In the genomic region with DNA sequence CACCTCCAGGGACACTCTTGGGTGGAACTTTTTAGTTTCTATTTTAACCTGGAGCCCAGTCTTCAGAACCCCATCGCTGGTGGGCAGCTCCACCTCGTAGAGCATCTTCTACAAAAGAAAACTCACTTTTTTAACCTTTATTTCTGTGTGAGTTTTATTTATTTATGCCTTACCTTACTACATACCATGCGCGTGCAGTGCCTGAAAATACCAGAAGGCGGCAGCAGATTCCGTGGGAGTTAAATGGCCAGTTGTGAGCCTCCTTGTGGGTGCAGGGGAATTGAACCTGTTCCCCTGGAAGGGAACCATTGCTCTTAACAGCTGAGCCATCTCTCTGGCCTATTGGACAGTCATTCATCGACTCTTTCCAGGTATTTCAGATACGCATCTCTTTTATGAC, we compare ENCODE assay signal across 8 mouse cellular contexts. TPM values are rescaled to one million over a fixed set of nuclear protein-coding genes. Genes with fewer than 3 reads are reported as not detected.
DNase-seq lines count a peak whose midpoint lies in the region; ATAC-seq and TF ChIP-seq lines count a peak whose summit lies in the region.

No protein-coding gene starts in this region.

- H3K9ac ChIP-seq in midbrain, postnatal 0 days (replicated peaks; ENCODE audit: low read length, poor library complexity, severe bottlenecking): no peak overlapping the region

- no peak overlapping the region for H3K27ac ChIP-seq in heart, embryonic 10.5 days
- H3K27ac ChIP-seq in midbrain, postnatal 0 days (ENCODE audit: low read depth, low read length): no peak overlapping the region

- H3K4me3 ChIP-seq in heart, embryonic 10.5 days: no peak overlapping the region
- H3K4me3 ChIP-seq in G1E (ENCODE audit: low read depth, low read length): no peak overlapping the region
- H3K4me3 ChIP-seq in midbrain, postnatal 0 days (ENCODE audit: low read depth, low read length): no peak overlapping the region

- no peaks in the 10 kb centered on the region for H3K4me1 ChIP-seq in heart, embryonic 10.5 days
- H3K4me1 ChIP-seq in G1E (ENCODE audit: insufficient read depth, low read depth, low read length): peaks cover 4% of the 10 kb centered on the region
- H3K4me1 ChIP-seq in midbrain, postnatal 0 days (ENCODE audit: insufficient read depth, low read length): no peaks in the 10 kb centered on the region

- ATAC-seq in G1E (ENCODE audit: extremely low read depth, insufficient number of reproducible peaks, low FRiP score, poor library complexity, severe bottlenecking): peak; percentile 34; the same call in 1 of the 2 replicates
- no peak for ATAC-seq in midbrain, postnatal 0 days (ENCODE audit: low FRiP score)

- no peaks in the 10 kb centered on the region for H3K36me3 ChIP-seq in heart, embryonic 10.5 days
- no peaks in the 10 kb centered on the region for H3K36me3 ChIP-seq in G1E (replicated peaks)
- no peaks in the 10 kb centered on the region for H3K36me3 ChIP-seq in midbrain, postnatal 0 days (ENCODE audit: insufficient read depth, low read length)
- no peaks in the 10 kb centered on the region for H3K36me3 ChIP-seq in splenic B cell, adult 2 months (ENCODE audit: control insufficient read depth, insufficient read depth, low read length, poor library complexity, severe bottlenecking)

- 35% methylated on average over 8 of the region's 8 CpGs for WGBS in heart, embryonic 10.5 days
- WGBS in midbrain, postnatal 0 days: 43% methylated on average over 8 of the region's 8 CpGs

- no peaks in the 10 kb centered on the region for H3K9me3 ChIP-seq in heart, embryonic 10.5 days
- H3K9me3 ChIP-seq in G1E (replicated peaks): no peaks in the 10 kb centered on the region
- H3K9me3 ChIP-seq in midbrain, postnatal 0 days (ENCODE audit: low read length): no peaks in the 10 kb centered on the region

- no peaks in the 10 kb centered on the region for H3K27me3 ChIP-seq in heart, embryonic 10.5 days (ENCODE audit: insufficient read depth, poor library complexity, severe bottlenecking)
- H3K27me3 ChIP-seq in G1E (ENCODE audit: insufficient read depth, low read length): peaks cover 7% of the 10 kb centered on the region
- no peaks in the 10 kb centered on the region for H3K27me3 ChIP-seq in midbrain, postnatal 0 days (ENCODE audit: insufficient read depth, low read length)
- H3K27me3 ChIP-seq in splenic B cell, adult 2 months (ENCODE audit: control insufficient read depth, insufficient read depth, low read length, poor library complexity, severe bottlenecking): no peaks in the 10 kb centered on the region

- H3K4me2 ChIP-seq in midbrain, postnatal 0 days (ENCODE audit: low read depth, low read length, poor library complexity, severe bottlenecking): no peak overlapping the region

- peak; percentile 56 to 90 for DNase-seq in heart, adult 18-20 months
- no peak for DNase-seq in heart, embryonic 10.5 days (ENCODE audit: low spot score)
- DNase-seq in G1E (ENCODE audit: low spot score): no peak
- peak; percentile 72 for DNase-seq in c-Kit-positive CD71-positive TER-119-positive erythroid progenitor cells, embryonic 14.5 days (ENCODE audit: low spot score)
- peak; percentile 65 for DNase-seq in gastrocnemius, postnatal 10 days
- DNase-seq in layer of hippocampus, postnatal 14 days (ENCODE audit: low spot score in 2 of 2): peak; percentile 25 to 31
- DNase-seq in midbrain, postnatal 0 days (ENCODE audit: low spot score): no peak
- DNase-seq in splenic B cell, adult 2 months (ENCODE audit: low read depth, low spot score): peak; percentile 82

- peak; percentile 71 for TF ChIP-seq CTCF in G1E (IDR thresholded peaks at IDR 0.05; ENCODE audit: low read depth, low read length)
- peak; percentile 66 for TF ChIP-seq CTCF in midbrain, postnatal 0 days (IDR thresholded peaks at IDR 0.05)

RNA-seq across cellular contexts. Expression of a gene that starts 5.1 kb away (rescaled TPM):
- under 1 TPM; 0.57 to 0.90 TPM for total RNA-seq in heart, adult 18-20 months (2021)
- 0.06 TPM in 1 of 2 replicates, not detected in the other for polyA plus RNA-seq in heart, embryonic 10.5 days (2016; fragmentation: Nextera tagmentation; extraction: Ambion mirVana)
- total RNA-seq in G1E (2014; fragmentation: Nextera tagmentation) (not detected in 2 replicates), G1E (2017) (0.05 and 0.12 TPM in 2 replicates)
- not detected in 2 replicates for polyA plus RNA-seq in G1E (2012)
- 1 to 10 TPM in 1 of 2 experiments, under 1 TPM in 1; 0.68 to 1.1 TPM for total RNA-seq in gastrocnemius, postnatal 10 days (2021)
- total RNA-seq in layer of hippocampus, postnatal 14 days (2021): under 1 TPM; 0.23 to 0.29 TPM
- 0.09 TPM in 1 of 2 replicates, not detected in the other for total RNA-seq in midbrain, postnatal 0 days (2014; rRNA removed)
- polyA plus RNA-seq in midbrain, postnatal 0 days (2015; fragmentation: Nextera tagmentation; extraction: Ambion mirVana): 0.13 and 0.21 TPM in 2 replicates

RNA-seq across cellular contexts. Expression of a gene that starts 21.8 kb away (rescaled TPM):
- 10 to 100 TPM; 37.3 to 38.3 TPM for total RNA-seq in heart, adult 18-20 months (2021)
- 45.2 and 53.8 TPM in 2 replicates for polyA plus RNA-seq in heart, embryonic 10.5 days (2016; fragmentation: Nextera tagmentation; extraction: Ambion mirVana)
- total RNA-seq in G1E (2014; fragmentation: Nextera tagmentation): 108 and 198 TPM in 2 replicates
- 95.7 and 101 TPM in 2 replicates for total RNA-seq in G1E (2017)
- 123 and 147 TPM in 2 replicates for polyA plus RNA-seq in G1E (2012)
- 10 to 100 TPM; 28.2 to 41.3 TPM for total RNA-seq in gastrocnemius, postnatal 10 days (2021)
- 10 to 100 TPM; 42.3 to 45.3 TPM for total RNA-seq in layer of hippocampus, postnatal 14 days (2021)
- total RNA-seq in midbrain, postnatal 0 days (2014; rRNA removed): 31.4 and 35.0 TPM in 2 replicates
- polyA plus RNA-seq in midbrain, postnatal 0 days (2015; fragmentation: Nextera tagmentation; extraction: Ambion mirVana): 40.0 and 43.2 TPM in 2 replicates

Comparison
In these comparisons a context has a peak if more than half of its experiments do, and no peak if none do; other contexts are left out.
1. DNase-seq: peak in heart, adult 18-20 months (2 of 2), c-Kit-positive CD71-positive TER-119-positive erythroid progenitor cells, embryonic 14.5 days (single experiment), gastrocnemius, postnatal 10 days (single experiment), layer of hippocampus, postnatal 14 days (2 of 2) and splenic B cell, adult 2 months (single experiment); none in heart, embryonic 10.5 days (single experiment), G1E (single experiment) and midbrain, postnatal 0 days (single experiment).